Mouse (Mus musculus) adrenal gland, postnatal 14 days (tissue): ENCODE measurements at regions not wholly inside any gene's neighbourhood (a gene's known extent, or its start where the extent isn't known, plus 50 kb on each side); places are given as distances from the start of the nearest gene placed in this dataset.

Experiments used
- DNase-seq: peaks from one replicate; pipeline ENCODE4 v3.0.0; 2021; ENCODE audit warnings: mixed read lengths

- peak; percentile 22 for DNase-seq
Measured at GRCm38 (mm10) chr12:22951956-22952355, 828.1 kb downstream of the Gm10330 start.

DNA sequence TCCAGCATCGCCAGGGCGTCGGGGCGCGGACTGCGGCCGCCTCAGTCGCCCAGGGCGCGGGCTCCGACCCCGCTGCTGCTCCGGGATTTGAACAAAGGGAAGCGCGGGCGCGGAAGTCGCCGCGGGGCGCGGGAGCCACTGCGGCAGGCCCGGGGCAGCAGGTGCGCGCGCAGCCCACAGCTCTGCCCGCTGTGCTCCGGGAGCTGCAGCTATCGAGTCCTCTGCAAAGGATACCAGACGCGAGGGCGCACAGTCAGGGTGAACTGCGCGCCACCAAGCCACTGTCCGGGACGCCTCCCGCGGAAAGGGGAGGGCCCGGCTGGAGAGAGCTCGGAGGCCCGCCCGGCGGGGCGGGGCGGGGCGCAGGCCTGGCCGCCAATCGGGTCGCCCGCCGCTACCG is 873.9 kb downstream of the Gm10330 start:
- DNase-seq: peak; percentile 64
